Mouse (Mus musculus): Measurements from ENCODE around the gene Ulk2.
A peak's percentile ranks its signal among the peaks of the same experiment; 100 is the strongest.

Gene Ulk2

DNA sequence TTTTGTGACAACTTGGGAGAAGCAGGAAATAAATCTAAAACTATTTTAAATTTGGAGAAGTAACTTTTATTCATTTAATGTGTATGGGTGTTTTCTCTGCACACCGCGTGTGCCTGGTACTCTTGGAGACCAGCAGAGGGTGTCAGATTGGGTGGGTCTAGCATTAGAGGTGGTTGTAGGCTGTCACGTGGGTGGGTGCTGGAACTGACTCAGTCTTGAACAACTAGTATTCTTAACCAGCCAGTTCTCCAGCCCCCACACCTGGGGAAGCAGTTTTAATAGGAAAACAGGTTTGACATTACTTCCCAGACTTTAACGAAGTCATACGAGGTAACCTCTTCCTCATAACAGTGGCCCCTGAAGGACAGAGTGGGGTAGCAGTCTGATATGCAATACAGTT lies 94.4 kb downstream of the Ulk2 start:
- DNase-seq (ENCODE audit: low spot score), result no peak

DNA sequence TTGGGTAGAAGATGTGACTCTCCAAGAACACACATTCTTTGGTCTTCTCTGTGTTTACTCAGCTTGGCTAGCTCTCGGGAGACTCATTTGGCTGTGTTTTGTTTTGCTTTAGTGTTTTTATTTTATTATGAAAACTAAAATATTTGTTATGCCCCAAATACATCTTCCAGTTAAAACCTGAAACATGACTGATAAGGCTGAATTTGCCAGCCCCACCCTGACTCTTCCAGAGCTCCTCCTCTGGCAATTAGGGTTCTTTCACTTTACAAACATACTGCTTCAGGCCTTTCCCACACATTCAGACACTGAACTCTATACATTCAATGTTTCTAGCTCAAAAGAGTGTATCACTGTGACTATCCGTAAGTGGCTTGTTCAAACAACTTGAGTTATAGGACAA lies 97.7 kb downstream of the Ulk2 start:
- DNase-seq (ENCODE audit: low spot score), result no peak

GRCm38 (mm10) chr11:61751612-61752011 lies 103.3 kb downstream of the Ulk2 start:
- no peak for DNase-seq (ENCODE audit: low spot score)

- no peak for DNase-seq (ENCODE audit: low spot score)
Observed at GRCm38 (mm10) chr11:61747161-61747560, 107.7 kb downstream of the Ulk2 start.

- DNase-seq (ENCODE audit: low spot score), result no peak
Observed at GRCm38 (mm10) chr11:61745781-61746180, 109.1 kb downstream of the Ulk2 start.

- no peak for DNase-seq (ENCODE audit: low spot score)
Observed at GRCm38 (mm10) chr11:61744460-61744859, 110.4 kb downstream of the Ulk2 start.

DNA sequence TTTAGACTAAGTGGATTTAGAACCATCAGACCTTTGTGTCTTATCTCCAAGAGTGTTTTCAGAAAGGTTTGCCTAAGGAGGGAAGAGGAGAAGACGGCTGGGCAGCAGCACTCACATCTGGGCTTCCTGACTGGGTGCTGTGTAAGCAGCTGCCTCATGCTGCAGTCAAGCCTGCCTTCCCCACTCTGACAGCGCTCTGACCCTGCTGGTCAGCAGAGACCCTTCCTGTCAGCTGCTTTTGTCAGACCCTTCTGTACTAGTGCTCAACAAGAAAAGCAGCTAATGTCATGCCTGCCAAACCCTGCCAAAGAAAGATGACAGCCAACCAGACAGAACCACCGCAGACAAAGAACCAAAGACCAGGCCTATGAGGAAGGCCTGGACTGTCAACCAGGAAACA lies 111.1 kb downstream of the Ulk2 start:
- DNase-seq (ENCODE audit: low spot score), result no peak

DNA sequence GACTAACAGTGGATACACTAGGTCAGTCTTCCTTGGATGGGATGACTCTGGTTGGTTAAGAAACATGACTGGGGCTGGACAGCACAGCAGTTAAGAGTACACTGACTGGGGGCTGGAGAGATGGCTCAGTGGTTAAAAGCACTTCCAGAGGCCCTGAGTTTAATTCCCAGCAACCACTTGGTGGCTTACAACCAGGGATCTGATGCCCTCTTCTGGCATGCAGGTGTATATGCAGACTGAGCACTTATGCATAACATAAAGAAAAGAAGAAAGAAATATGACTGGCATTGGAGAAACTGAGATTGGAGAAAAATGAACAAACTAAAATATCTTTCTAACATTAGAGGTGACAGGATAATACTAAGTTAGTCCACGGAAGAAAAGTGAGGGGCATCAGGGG lies 114.4 kb downstream of the Ulk2 start:
- no peak for DNase-seq (ENCODE audit: low spot score)

DNA sequence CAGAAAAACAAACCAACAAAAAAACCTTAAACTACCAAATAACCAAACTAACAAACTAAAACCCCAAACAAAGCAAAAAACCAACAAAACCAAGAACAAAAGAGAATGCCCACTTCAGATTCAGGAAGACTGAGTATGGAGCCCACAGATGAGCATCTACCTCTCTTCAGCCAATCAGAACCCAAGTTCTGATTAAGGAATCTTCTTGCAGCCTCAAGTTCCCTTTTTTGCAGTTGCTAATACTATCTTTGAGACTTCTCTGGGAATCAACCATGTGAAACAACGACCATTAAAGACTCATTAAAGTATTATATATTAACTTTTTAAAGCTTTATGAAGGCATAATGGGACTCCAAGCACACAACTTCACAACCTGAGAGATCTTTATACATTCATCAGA lies 117.6 kb downstream of the Ulk2 start:
- DNase-seq (ENCODE audit: low spot score), result no peak

- no peak for DNase-seq (ENCODE audit: low spot score)
Observed at GRCm38 (mm10) chr11:61732672-61733071, 122.2 kb downstream of the Ulk2 start.

DNA sequence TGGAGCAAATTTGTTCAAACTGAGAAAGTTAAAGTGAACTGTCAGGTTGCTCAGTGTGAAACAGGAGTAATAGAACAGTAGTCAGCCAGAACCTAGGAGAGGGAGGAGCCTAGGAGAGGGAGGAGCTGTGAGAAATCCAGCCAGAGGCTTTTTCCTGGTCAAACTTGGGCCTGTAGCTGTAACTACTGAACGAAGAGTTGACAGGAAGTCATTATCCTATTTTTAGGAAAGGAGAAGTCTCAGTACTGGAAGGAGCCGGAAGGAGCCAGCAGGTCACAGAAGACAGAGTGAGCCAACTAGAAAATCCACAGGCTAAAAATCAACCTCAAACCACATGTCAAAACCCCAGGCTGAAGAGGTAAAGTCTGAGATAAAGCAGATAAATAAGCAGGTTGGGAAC lies 126.8 kb downstream of the Ulk2 start:
- DNase-seq (ENCODE audit: low spot score), result peak; percentile 17
